ENCODE assay signal across 11 mouse cellular contexts in genomic region chr15:102819181-102819580, GRCm38 (mm10).
"Had no signal": no experiment of that assay in that cellular context is flagged by ENCODE, and none has a peak within 500 bp of the region (broad histone marks: within the 10 kb centered on the region; RNA-seq: fewer than 3 reads in every experiment).

No protein-coding gene starts in this region.

- DNase-seq: liver, embryonic 13.5 days; liver, postnatal 0 days; lung, adult 2 months; lung, postnatal 14 days; lung, postnatal 36 days; thymus, adult 18-20 months; thymus, postnatal 14 days; thymus, postnatal 36 days had no signal

- ATAC-seq: liver, postnatal 0 days; lung, postnatal 0 days; midbrain, embryonic 13.5 days; midbrain, embryonic 15.5 days had no signal
